9 mouse cellular contexts compared by ENCODE assay signal in genomic region chr13:101631561-101631960, GRCm38 (mm10).
DNase-seq lines count a peak whose midpoint lies in the region; ATAC-seq lines count a peak whose summit lies in the region.
"Had no signal": no experiment of that assay in that cellular context is flagged by ENCODE, and none has a peak within 500 bp of the region (broad histone marks: within the 10 kb centered on the region; RNA-seq: fewer than 3 reads in every experiment).

No protein-coding gene starts in this region.

- intact Hi-C loops in gastrocnemius, postnatal 14 days (cut with DNase I; ENCODE audit: low total_unique reads) = no loop called here

- no peak for ATAC-seq in activated CD4-positive, CD25-positive, alpha-beta regulatory T cell, adult 4 months

- peak; percentile 19 for DNase-seq in kidney, adult 18-20 months
- no peak for DNase-seq in kidney, postnatal 10 days
- DNase-seq in kidney, adult 9 months = peak; percentile 57
- peak; percentile 10 for DNase-seq in layer of hippocampus, adult 9-10 months (ENCODE audit: low spot score)
- peak; percentile 34 to 41 for DNase-seq in right cerebral cortex, adult 2 months (ENCODE audit: low spot score in 2 of 2)
- DNase-seq in gastrocnemius, postnatal 14 days = no peak
- DNase-seq in urinary bladder, adult 18-20 months (ENCODE audit: low spot score in 2 of 2) = no peak
- DNase-seq: heart, adult 18-20 months had no signal

Comparison
In these comparisons a context has a peak if more than half of its experiments do, and no peak if none do; other contexts are left out.
1. DNase-seq: peak in kidney, adult 18-20 months (single experiment), kidney, adult 9 months (single experiment), layer of hippocampus, adult 9-10 months (single experiment) and right cerebral cortex, adult 2 months (2 of 2); none in kidney, postnatal 10 days (single experiment), gastrocnemius, postnatal 14 days (single experiment) and urinary bladder, adult 18-20 months (0 of 2).